Mouse (Mus musculus) lung, adult 2 months (tissue): Measurements from ENCODE around the gene Snx7. TPM values are rescaled to one million over a fixed set of nuclear protein-coding genes. Genes with fewer than 3 reads are reported as not detected.

Experiments
- DNase-seq: peaks from one replicate; pipeline ENCODE4 v3.0.0; 2022
- H3K4me1 ChIP-seq: fragments of 200-500 bp; 2 replicates; pipeline ENCODE4 v1.6.1; 2011; ENCODE audit warnings: low read length; ENCODE audit not compliant: control insufficient read depth, insufficient read depth
- H3K4me3 ChIP-seq: fragments of 200-500 bp; replicated peaks from 2 replicates; pipeline ENCODE3; 2011; ENCODE audit warnings: low read depth, mild to moderate bottlenecking, control low read depth, low read length; ENCODE audit errors: extremely low read depth
- CTCF ChIP-seq: fragments of 200-500 bp; IDR thresholded peaks from 2 replicates; pipeline ENCODE4 v1.5.1; 2011; ENCODE audit warnings: mild to moderate bottlenecking, low read length, control low read depth; ENCODE audit not compliant: insufficient read depth
- POLR2A ChIP-seq: fragments of 200-500 bp; IDR thresholded peaks from 2 replicates; pipeline ENCODE4 v1.6.1; 2011; ENCODE audit warnings: low read depth, mild to moderate bottlenecking, control low read depth, low read length, borderline replicate concordance; ENCODE audit errors: extremely low read depth
- WGBS: fragments of 180-500 bp; shearing (Covaris S2); methylation state at CpG from one replicate; pipeline ENCODE4 v1.1.7; 2018; 5-methylcytosine and 5-hydroxymethylcytosine counted together
- polyA plus RNA-seq: library from polyadenylated mRNA; depleted of rRNA; stranded (reverse); fragments of >200 nt; gene quantifications from 2 replicates; pipeline ENCODE4 v1.2.3, GENCODE M21; 2012

Gene Snx7
- polyA plus RNA-seq, 1 experiment, result 22.5 TPM

DNA sequence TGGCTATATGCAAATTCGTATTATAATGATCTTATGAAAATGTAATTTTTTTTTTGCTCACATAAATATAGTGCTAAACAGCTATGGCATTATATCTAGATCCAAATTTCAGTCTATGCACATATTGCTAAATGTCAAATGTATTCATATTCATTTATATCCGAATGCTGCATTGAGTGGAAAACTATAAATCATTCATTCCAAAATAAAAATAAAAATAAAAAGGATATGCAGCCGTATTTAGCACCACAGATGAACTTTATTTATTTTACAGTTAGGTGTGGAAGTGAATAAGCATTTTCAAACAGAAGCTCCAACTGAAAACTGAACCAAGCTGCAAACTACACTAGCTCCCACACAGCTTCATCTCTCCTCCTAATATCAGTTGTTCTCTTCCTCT, 45.5 kb downstream of the Snx7 start:
- no peak for DNase-seq
- WGBS, result 93% methylated on average over 3 of the region's 3 CpGs
- H3K4me1 ChIP-seq, result no peaks in the 10 kb centered on the region
- TF ChIP-seq POLR2A, result no peak
- no peak overlapping the region for H3K4me3 ChIP-seq

DNA sequence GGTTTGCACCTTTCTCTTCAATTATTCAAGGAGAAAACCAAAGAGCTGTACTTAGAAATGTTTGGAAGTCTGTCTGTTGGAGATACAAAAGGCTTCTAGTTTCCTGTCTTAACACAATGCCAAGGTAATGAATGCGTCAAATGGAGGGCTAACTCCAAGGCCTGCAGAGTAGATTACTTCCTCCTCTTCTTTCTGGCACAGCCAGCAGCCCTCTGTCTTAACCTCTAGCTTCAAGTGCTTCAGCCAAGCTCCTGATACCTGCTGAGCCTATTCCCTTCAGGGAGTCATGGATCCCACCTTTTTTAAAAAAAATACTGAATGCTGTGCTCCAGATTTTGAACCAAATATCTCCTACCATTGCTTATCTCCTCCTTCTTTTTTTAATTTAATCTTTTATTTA, 51.1 kb downstream of the Snx7 start:
- TF ChIP-seq CTCF (no peak), POLR2A (no peak)
- Histone ChIP-seq H3K4me1 (no peaks in the 10 kb centered on the region), H3K4me3 (no peak overlapping the region)
- DNase-seq, result no peak
- 77% methylated on average over 1 of the region's 1 CpGs for WGBS

DNA sequence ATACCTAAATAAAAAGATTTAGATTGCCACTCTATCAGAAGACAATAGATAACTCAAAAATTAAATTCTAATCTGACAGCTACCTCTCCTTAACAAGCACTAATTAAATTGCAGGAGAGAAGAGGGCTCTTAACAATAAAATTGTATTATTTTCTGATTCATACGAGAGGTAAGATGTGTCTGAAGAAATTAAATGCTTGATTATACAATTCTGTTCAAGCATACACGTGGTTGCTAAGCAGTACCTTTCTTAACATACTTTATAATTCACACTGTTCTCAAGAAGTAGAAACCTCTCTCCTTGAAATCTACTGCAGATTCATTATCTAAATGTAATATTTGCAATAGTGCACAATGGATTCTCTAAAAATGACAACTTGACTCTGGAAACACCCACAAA, 54.5 kb downstream of the Snx7 start:
- H3K4me1 ChIP-seq, result no peaks in the 10 kb centered on the region
- 86% methylated on average over 2 of the region's 2 CpGs for WGBS
- no peak overlapping the region for H3K4me3 ChIP-seq
- TF ChIP-seq POLR2A (no peak), CTCF (no peak)
- no peak for DNase-seq

DNA sequence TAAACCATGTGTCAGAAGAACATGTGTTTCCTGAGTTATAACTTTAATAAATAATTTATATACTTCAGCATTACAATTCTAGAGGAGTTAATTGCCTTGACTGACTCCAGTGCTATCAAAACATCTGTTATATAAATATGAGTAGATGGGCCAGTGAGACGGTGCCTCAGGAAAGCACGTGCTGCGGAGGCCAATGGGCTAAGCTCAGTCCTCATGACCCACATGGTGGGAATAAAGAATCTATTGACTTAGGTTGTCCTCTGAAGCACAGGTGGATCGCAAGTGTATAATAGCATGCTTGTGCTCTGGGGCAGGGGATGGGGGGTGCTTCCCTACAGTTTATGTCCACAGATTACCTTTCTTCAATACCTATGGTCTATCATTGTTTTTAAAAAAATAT, 56.6 kb downstream of the Snx7 start:
- Histone ChIP-seq H3K4me3 (no peak overlapping the region), H3K4me1 (no peaks in the 10 kb centered on the region)
- TF ChIP-seq CTCF (no peak), POLR2A (no peak)
- WGBS, result 80% methylated on average over 4 of the region's 4 CpGs
- DNase-seq, result no peak

DNA sequence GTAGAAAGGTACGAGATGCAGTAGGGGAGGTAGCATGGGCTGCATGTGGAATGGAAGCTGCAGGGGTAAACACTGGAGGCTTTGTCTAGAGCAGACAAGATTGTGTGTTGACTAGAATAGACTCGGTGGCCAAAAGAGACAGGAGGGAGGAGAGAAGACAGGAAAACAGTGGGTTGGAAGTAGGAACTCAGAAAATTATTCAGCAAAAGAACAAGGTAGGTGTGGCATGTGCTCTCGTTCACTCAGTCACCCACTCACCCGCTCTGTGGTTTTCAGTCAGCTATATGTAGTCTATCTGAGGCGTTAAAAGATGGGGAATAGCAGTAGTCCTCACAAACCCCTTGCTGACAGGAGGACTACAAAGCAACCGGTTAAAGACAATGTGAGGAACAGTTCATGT, 63.0 kb downstream of the Snx7 start:
- no peak for DNase-seq
- TF ChIP-seq POLR2A (no peak), CTCF (no peak)
- no peaks in the 10 kb centered on the region for H3K4me1 ChIP-seq
- WGBS, result 91% methylated on average over 6 of the region's 6 CpGs
- H3K4me3 ChIP-seq, result no peak overlapping the region

DNA sequence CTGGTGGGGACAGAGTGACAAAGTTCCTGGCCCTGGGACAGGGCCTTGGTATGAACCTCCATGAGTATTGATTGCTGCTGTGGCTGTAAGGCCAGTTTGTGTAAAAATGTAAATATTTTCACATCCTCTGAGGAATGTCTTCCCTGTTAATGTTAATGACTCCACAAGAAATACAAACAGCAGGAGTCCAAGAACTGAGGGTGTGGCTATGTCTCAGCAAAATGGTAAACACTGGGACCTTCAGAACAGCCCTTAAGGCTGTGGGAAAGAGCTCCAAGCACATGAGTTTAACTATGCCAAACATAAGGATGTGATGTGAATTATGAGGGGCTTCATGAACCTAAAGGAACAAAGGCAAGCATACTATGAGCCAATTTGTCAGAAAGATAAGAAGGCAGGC, 74.2 kb downstream of the Snx7 start:
- Histone ChIP-seq H3K4me3 (no peak overlapping the region), H3K4me1 (no peaks in the 10 kb centered on the region)
- TF ChIP-seq POLR2A (no peak), CTCF (no peak)
- DNase-seq, result no peak

DNA sequence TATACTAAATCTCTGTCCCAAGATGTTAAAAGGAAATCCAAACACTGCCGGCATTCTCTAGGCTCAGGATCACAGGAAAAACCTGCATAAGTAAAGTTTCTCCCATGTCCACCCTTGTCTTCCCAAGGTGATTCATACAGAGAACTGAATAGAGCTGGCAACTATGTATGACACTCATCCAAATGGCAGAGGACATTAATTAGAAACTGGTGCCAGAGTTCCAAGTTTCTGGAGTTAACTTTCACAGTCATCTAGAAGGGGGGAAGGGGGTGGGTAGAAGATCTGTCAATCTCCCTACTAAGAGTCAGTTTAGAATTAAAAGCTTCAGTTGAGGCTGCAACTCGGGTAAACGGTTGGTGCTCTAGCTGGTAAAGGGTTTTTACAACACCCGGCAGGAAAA, 76.8 kb downstream of the Snx7 start:
- 88% methylated on average over 4 of the region's 4 CpGs for WGBS
- Histone ChIP-seq H3K4me1 (no peaks in the 10 kb centered on the region), H3K4me3 (no peak overlapping the region)
- DNase-seq, result no peak
- TF ChIP-seq POLR2A (no peak), CTCF (no peak)

DNA sequence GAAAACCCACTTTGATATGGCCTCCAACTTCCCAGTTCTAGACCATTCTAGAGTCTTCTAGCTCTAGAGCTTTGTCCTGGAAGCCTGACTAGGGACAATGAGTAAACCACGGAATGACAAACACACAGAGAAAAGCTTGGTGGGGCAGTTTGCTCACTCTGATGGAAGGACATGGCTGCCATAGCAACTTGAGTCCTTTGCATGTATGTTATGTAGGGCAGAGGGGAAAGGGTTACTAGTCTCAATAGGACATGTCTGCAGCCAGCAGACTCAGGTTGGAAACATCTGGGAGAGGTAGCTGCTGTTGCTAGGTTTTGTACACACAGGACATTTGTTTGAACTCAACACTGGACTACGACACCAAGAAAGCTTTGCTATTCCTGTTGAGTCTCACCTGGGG, 77.5 kb downstream of the Snx7 start:
- no peak for TF ChIP-seq CTCF
- TF ChIP-seq POLR2A, result no peak
- no peaks in the 10 kb centered on the region for H3K4me1 ChIP-seq
- 72% methylated on average over 2 of the region's 2 CpGs for WGBS
- no peak overlapping the region for H3K4me3 ChIP-seq
- DNase-seq, result no peak

DNA sequence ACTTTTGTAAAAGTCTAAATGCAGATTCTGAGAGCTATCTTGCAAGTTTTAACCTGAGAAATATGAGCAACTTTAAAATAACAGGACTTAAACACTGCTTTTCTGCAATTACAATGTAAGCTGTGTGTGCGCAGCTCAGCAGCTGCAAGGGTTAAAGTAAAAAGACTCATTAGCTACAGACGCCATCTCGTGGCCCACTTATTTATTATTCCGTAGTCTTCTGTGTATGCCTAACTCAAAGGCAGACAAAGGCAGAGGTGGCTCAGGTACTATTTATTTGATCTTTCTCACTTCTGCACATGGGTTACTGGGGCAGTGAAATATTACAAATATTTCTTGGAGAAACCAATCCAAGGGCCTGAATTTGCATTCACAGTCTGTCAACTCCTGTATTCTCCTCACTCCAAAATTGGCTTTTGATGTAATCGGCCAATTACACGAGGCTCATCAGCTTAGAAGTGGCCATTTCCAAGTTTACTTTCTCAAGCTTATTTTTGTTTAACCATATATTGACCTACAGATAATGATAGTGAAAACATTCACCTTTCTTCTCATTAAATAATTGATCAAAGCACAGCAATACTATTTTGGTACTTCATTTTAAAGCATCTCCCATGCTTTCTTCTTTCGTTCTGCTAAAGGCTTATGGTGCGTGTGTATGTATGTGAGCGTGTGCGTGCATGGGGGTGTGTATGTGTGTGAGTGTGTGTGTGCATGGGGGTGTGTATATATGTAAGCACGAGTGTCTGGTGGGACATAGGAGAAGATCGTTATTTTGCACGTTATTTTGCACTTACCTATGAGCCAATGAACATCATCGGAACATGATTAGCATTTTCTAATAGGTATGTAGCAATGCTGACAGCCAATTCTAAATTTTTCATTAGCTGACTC, 79.7 kb downstream of the Snx7 start:
- no peak for TF ChIP-seq CTCF
- no peak for TF ChIP-seq POLR2A
- Histone ChIP-seq H3K4me1 (no peaks in the 10 kb centered on the region), H3K4me3 (no peak overlapping the region)
- WGBS, result 71% methylated on average over 14 of the region's 14 CpGs
- no peak for DNase-seq

DNA sequence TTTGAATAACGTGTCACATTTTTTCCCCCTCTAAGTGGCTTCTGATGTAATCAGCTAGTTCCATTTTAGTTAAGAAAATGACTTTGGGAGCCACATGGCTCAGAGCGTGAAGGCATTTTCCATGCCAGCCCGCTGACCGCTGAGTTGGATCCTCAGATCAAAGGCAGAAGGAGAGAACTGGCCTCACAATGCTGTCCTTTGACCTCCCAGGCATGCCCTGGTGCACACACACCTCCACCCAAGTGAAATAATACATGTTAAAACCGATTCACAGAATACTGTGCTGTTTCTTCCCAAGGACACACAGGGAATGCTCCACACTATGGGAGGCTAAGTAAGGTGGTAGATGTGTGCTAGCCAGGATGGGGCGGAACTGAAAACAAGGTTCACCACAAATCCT, 81.5 kb downstream of the Snx7 start:
- no peak for TF ChIP-seq CTCF
- no peak for TF ChIP-seq POLR2A
- DNase-seq, result no peak
- H3K4me3 ChIP-seq, result no peak overlapping the region
- WGBS, result 67% methylated on average over 6 of the region's 6 CpGs
- no peaks in the 10 kb centered on the region for H3K4me1 ChIP-seq

DNA sequence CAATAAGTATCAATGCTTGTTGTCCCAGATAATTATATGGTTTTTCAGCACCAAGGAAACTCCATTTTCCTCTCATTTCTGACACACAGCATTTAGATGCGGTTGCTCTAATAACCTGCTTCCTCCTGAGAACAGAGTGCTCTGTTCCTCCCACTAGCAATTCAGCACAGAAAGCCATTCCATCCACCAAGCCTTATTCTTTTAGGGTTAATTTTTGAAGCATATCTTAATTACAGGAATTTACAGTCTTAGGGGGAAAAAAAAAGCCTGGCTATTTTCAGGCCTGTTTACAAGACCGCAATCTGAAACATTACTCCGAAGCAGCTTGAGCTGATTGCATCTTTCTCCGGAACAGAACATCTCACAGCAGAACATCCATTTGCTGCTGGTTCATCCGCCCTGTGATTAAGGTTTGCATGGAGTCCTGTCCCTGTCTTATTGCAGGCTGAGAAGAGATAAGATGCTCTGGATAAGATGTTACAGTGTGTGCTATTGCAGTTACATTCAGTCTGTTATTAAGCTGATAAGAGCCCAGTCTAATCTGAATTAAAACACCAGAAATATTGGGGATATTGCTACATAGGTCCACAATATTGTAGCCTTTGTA, 116.5 kb downstream of the Snx7 start:
- WGBS, result 85% methylated on average over 5 of the region's 5 CpGs
- no peaks in the 10 kb centered on the region for H3K4me1 ChIP-seq

More for the DNA sequence above, 116.5 kb downstream of the Snx7 start:
- no peak overlapping the region for H3K4me3 ChIP-seq
- DNase-seq, result no peak
- TF ChIP-seq CTCF (no peak), POLR2A (no peak)
